Mouse (Mus musculus) bone marrow macrophage, adult 2 months (primary cell): ENCODE results near the gene Cntn4.

Experiments
- CTCF ChIP-seq: IDR thresholded peaks from 2 replicates; pipeline ENCODE4 v1.5.1; 2012; ENCODE audit warnings: low read depth, mild to moderate bottlenecking, low read length, moderate library complexity
- POLR2A ChIP-seq: IDR thresholded peaks from 2 replicates; pipeline ENCODE4 v1.6.1; 2012; ENCODE audit warnings: mild to moderate bottlenecking, low read depth, low read length, borderline replicate concordance

DNA sequence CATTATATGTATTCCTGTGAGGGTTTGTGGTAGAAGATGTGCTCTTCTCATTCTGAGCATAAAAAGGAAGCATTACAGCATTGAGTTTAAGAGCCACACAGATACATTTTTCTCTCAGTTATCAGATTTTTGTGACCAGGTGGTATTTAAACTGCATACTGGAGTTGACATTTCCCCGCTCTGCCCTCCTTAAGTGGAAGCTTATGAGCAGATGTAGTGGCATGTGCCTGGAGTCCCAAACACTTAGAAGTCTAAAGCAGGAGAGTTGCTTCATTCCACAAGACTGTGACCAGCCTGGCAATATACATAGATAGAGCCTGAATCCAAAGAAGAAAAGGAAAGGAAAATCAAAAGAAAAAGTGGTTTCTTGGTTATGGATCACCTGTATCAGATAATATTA lies 655.5 kb downstream of the Cntn4 start:
- TF ChIP-seq CTCF (no peak), POLR2A (no peak)
